Comparison of ENCODE assay signal across 10 mouse cellular contexts in genomic region chr8:119926474-119926873, GRCm38 (mm10). TPM values are rescaled to one million over a fixed set of nuclear protein-coding genes. Genes with fewer than 3 reads are reported as not detected.
DNase-seq lines count a peak whose midpoint lies in the region; ATAC-seq and TF ChIP-seq lines count a peak whose summit lies in the region.
"Had no signal": no experiment of that assay in that cellular context is flagged by ENCODE, and none has a peak within 500 bp of the region (broad histone marks: within the 10 kb centered on the region; RNA-seq: fewer than 3 reads in every experiment).

No protein-coding gene starts in this region.

- no peak for ATAC-seq in hindbrain, postnatal 0 days
- no peak for ATAC-seq in forebrain, embryonic 12.5 days (ENCODE audit: low FRiP score)

- peak; percentile 36 for TF ChIP-seq CTCF in hindbrain, postnatal 0 days (IDR thresholded peaks at IDR 0.05; ENCODE audit: low read depth)
- peak in 2 of 3 experiments; percentile 11 to 53; a peak in 2 of 6 replicates for TF ChIP-seq CTCF in MEL (IDR thresholded peaks at IDR 0.05 in 2 of 3, conservative IDR thresholded peaks at IDR 0.05 in 1 of 3; ENCODE audit: control insufficient read depth in 1 of 3, insufficient read depth in 1 of 3, low read depth in 2 of 3, low read length in 3 of 3, poor library complexity in 1 of 3, severe bottlenecking in 1 of 3)
- TF ChIP-seq CTCF in spleen, adult 2 months (IDR thresholded peaks at IDR 0.05; ENCODE audit: extremely low read depth, insufficient read depth, insufficient read length, insufficient replicate concordance) = peak; percentile 35; the same call in 1 of the 2 replicates

- H3K9me3 ChIP-seq in hindbrain, postnatal 0 days (ENCODE audit: low read length) = no peaks in the 10 kb centered on the region
- no peaks in the 10 kb centered on the region for H3K9me3 ChIP-seq in hindbrain, embryonic 10.5 days
- no peaks in the 10 kb centered on the region for H3K9me3 ChIP-seq in MEL (replicated peaks; ENCODE audit: insufficient read depth, low read length)
- H3K9me3 ChIP-seq in forebrain, embryonic 12.5 days = no peaks in the 10 kb centered on the region
- H3K9me3 ChIP-seq: embryonic facial prominence, embryonic 12.5 days had no signal

- H3K4me3 ChIP-seq in hindbrain, postnatal 0 days (ENCODE audit: low read length) = no peak overlapping the region
- H3K4me3 ChIP-seq in hindbrain, embryonic 10.5 days = no peak overlapping the region
- H3K4me3 ChIP-seq in MEL (ENCODE audit: control insufficient read depth in 1 of 2, insufficient read depth in 1 of 2, low read depth in 2 of 2, low read length in 2 of 2) = no peak overlapping the region
- H3K4me3 ChIP-seq in spleen, adult 2 months (ENCODE audit: extremely low read depth, insufficient read depth, insufficient read length) = no peak overlapping the region
- no peak overlapping the region for H3K4me3 ChIP-seq in forebrain, embryonic 12.5 days (replicated peaks)
- H3K4me3 ChIP-seq: embryonic facial prominence, embryonic 12.5 days had no signal

- no peaks in the 10 kb centered on the region for H3K36me3 ChIP-seq in hindbrain, postnatal 0 days (ENCODE audit: insufficient read depth, low read length)
- peaks cover 28% of the 10 kb centered on the region for H3K36me3 ChIP-seq in hindbrain, embryonic 10.5 days
- peaks cover 11 to 34% of the 10 kb centered on the region in 2 experiments for H3K36me3 ChIP-seq in MEL (ENCODE audit: control insufficient read depth in 1 of 2, insufficient read depth in 2 of 2, low read length in 2 of 2)
- no peaks in the 10 kb centered on the region for H3K36me3 ChIP-seq in spleen, adult 2 months (ENCODE audit: control insufficient read depth, insufficient read depth, low read length)
- no peaks in the 10 kb centered on the region for H3K36me3 ChIP-seq in forebrain, embryonic 12.5 days (replicated peaks)
- H3K36me3 ChIP-seq: embryonic facial prominence, embryonic 12.5 days had no signal

- 85% methylated on average over 2 of the region's 2 CpGs for WGBS in hindbrain, postnatal 0 days
- WGBS in hindbrain, embryonic 10.5 days = 91% methylated on average over 2 of the region's 2 CpGs
- 34% methylated on average over 2 of the region's 2 CpGs for WGBS in spleen, adult 2 months
- 91% methylated on average over 2 of the region's 2 CpGs for WGBS in forebrain, embryonic 12.5 days

- intact Hi-C loops in left cerebral cortex, postnatal 10 days (cut with DNase I) = loop anchor here (10.0 kb wide), 1 partner anchor 142 kb away; no protein-coding TSS in a partner anchor

- DNase-seq in hindbrain, postnatal 0 days (ENCODE audit: low spot score) = no peak
- DNase-seq in hindbrain, embryonic 10.5 days (ENCODE audit: low spot score) = no peak
- peak; percentile 65 for DNase-seq in MEL (ENCODE audit: low read depth, low spot score)
- DNase-seq in kidney, postnatal 36 days = peak; percentile 49 to 52
- DNase-seq in spleen, adult 2 months (ENCODE audit: low read depth in 1 of 2, low spot score in 2 of 2) = peak; percentile 43 to 59
- no peak for DNase-seq in cerebellum, adult 9-11 months
- DNase-seq in left cerebral cortex, postnatal 10 days (ENCODE audit: extremely low spot score in 1 of 2, low spot score in 2 of 2) = no peak

- H3K9ac ChIP-seq in hindbrain, postnatal 0 days (replicated peaks; ENCODE audit: low read length) = no peak overlapping the region
- no peak overlapping the region for H3K9ac ChIP-seq in MEL (ENCODE audit: control insufficient read depth, low read depth, low read length, poor library complexity, severe bottlenecking)
- no peak overlapping the region for H3K9ac ChIP-seq in forebrain, embryonic 12.5 days
- H3K9ac ChIP-seq: embryonic facial prominence, embryonic 12.5 days had no signal

- no peak for TF ChIP-seq EP300 in MEL (IDR thresholded peaks at IDR 0.05; ENCODE audit: low read depth in 1 of 2, low read length in 2 of 2)

- no peak overlapping the region for H3K4me2 ChIP-seq in hindbrain, postnatal 0 days (ENCODE audit: low read depth, low read length)
- no peak overlapping the region for H3K4me2 ChIP-seq in forebrain, embryonic 12.5 days
- H3K4me2 ChIP-seq: embryonic facial prominence, embryonic 12.5 days had no signal

- H3K79me2 ChIP-seq in MEL (ENCODE audit: control insufficient read depth, insufficient read depth, low read length, poor library complexity) = peaks cover 93% of the 10 kb centered on the region

- no peak for TF ChIP-seq POLR2A in MEL (IDR thresholded peaks at IDR 0.05; ENCODE audit: control insufficient read depth in 1 of 2, insufficient read depth in 1 of 2, low read depth in 1 of 2, low read length in 2 of 2, poor library complexity in 1 of 2)
- TF ChIP-seq POLR2A in spleen, adult 2 months (IDR thresholded peaks at IDR 0.05; ENCODE audit: low read depth, low read length) = no peak

- no peaks in the 10 kb centered on the region for H3K27me3 ChIP-seq in hindbrain, postnatal 0 days (ENCODE audit: insufficient read depth, low read length)
- no peaks in the 10 kb centered on the region for H3K27me3 ChIP-seq in hindbrain, embryonic 10.5 days (ENCODE audit: insufficient read depth, poor library complexity, severe bottlenecking)
- H3K27me3 ChIP-seq in MEL (ENCODE audit: control insufficient read depth in 1 of 2, insufficient read depth in 2 of 2, low read length in 2 of 2) = no peaks in the 10 kb centered on the region
- no peaks in the 10 kb centered on the region for H3K27me3 ChIP-seq in spleen, adult 2 months (ENCODE audit: control insufficient read depth, insufficient read depth, low read length)
- no peaks in the 10 kb centered on the region for H3K27me3 ChIP-seq in forebrain, embryonic 12.5 days
- H3K27me3 ChIP-seq: embryonic facial prominence, embryonic 12.5 days had no signal

- TF ChIP-seq RAD21 in MEL (IDR thresholded peaks at IDR 0.05; ENCODE audit: low read depth, low read length) = peak; percentile 48

- H3K4me1 ChIP-seq in hindbrain, postnatal 0 days (ENCODE audit: insufficient read depth, low read length) = peaks cover 10% of the 10 kb centered on the region
- H3K4me1 ChIP-seq in hindbrain, embryonic 10.5 days (replicated peaks) = peaks cover 29% of the 10 kb centered on the region
- H3K4me1 ChIP-seq in MEL (ENCODE audit: control insufficient read depth in 1 of 2, insufficient read depth in 2 of 2, low read length in 2 of 2) = peaks cover 4 to 30% of the 10 kb centered on the region in 2 experiments; a peak in 3 of 4 replicates
- peaks cover 13% of the 10 kb centered on the region; the same call in 1 of the 2 replicates for H3K4me1 ChIP-seq in spleen, adult 2 months (ENCODE audit: control insufficient read depth, insufficient read depth, insufficient read length)
- peaks cover 18% of the 10 kb centered on the region for H3K4me1 ChIP-seq in forebrain, embryonic 12.5 days

- H3K27ac ChIP-seq in hindbrain, postnatal 0 days = no peak overlapping the region
- H3K27ac ChIP-seq in hindbrain, embryonic 10.5 days = no peak overlapping the region
- no peak overlapping the region for H3K27ac ChIP-seq in MEL (ENCODE audit: control insufficient read depth, low read depth, low read length)
- no peak overlapping the region for H3K27ac ChIP-seq in spleen, adult 2 months (ENCODE audit: insufficient read depth, low read length)
- no peak overlapping the region for H3K27ac ChIP-seq in forebrain, embryonic 12.5 days
- H3K27ac ChIP-seq: embryonic facial prominence, embryonic 12.5 days; macrophage had no signal

TF ChIP-seq in MEL, 35 proteins besides CTCF, POLR2A, EP300 and RAD21:
- no peak for TF ChIP-seq MAZ (IDR thresholded peaks at IDR 0.05; ENCODE audit: low read depth, low read length)
- peak; percentile 27; the same call in 1 of the 2 replicates for TF ChIP-seq SMC3 (IDR thresholded peaks at IDR 0.05; ENCODE audit: low read depth, low read length)
- TF ChIP-seq SIN3A (IDR thresholded peaks at IDR 0.05; ENCODE audit: low read length) = peak; percentile 16; the same call in 1 of the 2 replicates
- TF ChIP-seq ZNF384 (IDR thresholded peaks at IDR 0.05; ENCODE audit: low read depth, low read length) = peak; percentile 68; the same call in 1 of the 2 replicates
- TF ChIP-seq TBP (IDR thresholded peaks at IDR 0.05; ENCODE audit: low read depth, low read length) = 0 out of 2 replicates have a peak, but pooled peaks have one; percentile 22

RNA-seq across cellular contexts. Expression of gene Gm20388, which starts 15.8 kb away (rescaled TPM):
- 58.0 and 71.3 TPM in 2 replicates for total RNA-seq in hindbrain, postnatal 0 days (2014; rRNA removed)
- polyA plus RNA-seq in hindbrain, postnatal 0 days (2015; fragmentation: Nextera tagmentation; extraction: Ambion mirVana) = not detected in 2 replicates
- polyA plus RNA-seq in hindbrain, embryonic 10.5 days (2016; fragmentation: Nextera tagmentation; extraction: Ambion mirVana) = 1.7 and 3.2 TPM in 2 replicates
- 8.1 and 11.1 TPM in 2 replicates for total RNA-seq in MEL (2012; rRNA removed)
- 10 to 100 TPM in 1 of 2 experiments, not detected in 1; 17.8 TPM for polyA plus RNA-seq in MEL (2012; ENCODE audit: insufficient read depth in 1 of 2, insufficient read length in 2 of 2, low read depth in 1 of 2, low replicate concordance in 2 of 2, missing spikeins in 1 of 2)
- polyA plus RNA-seq in spleen, adult 2 months (2012; rRNA removed) = 26.1 and 26.4 TPM in 2 replicates
- 1 to 10 TPM; 4.4 to 9.0 TPM for total RNA-seq in left cerebral cortex, postnatal 10 days (2021)
- polyA plus RNA-seq in forebrain, embryonic 12.5 days (2016; fragmentation: Nextera tagmentation; extraction: Ambion mirVana) = 5.6 TPM in 1 of 2 replicates, not detected in the other
- polyA plus RNA-seq: embryonic facial prominence, embryonic 12.5 days had no signal

RNA-seq across cellular contexts. Expression of gene Usp10, which starts 16.3 kb away (rescaled TPM):
- 88.5 and 91.1 TPM in 2 replicates for total RNA-seq in hindbrain, postnatal 0 days (2014; rRNA removed)
- 89.0 and 94.2 TPM in 2 replicates for polyA plus RNA-seq in hindbrain, postnatal 0 days (2015; fragmentation: Nextera tagmentation; extraction: Ambion mirVana)
- 182 and 219 TPM in 2 replicates for polyA plus RNA-seq in hindbrain, embryonic 10.5 days (2016; fragmentation: Nextera tagmentation; extraction: Ambion mirVana)
- 205 and 227 TPM in 2 replicates for total RNA-seq in MEL (2012; rRNA removed)
- polyA plus RNA-seq in MEL (2012; ENCODE audit: insufficient read depth in 1 of 2, insufficient read length in 2 of 2, low read depth in 1 of 2, low replicate concordance in 2 of 2, missing spikeins in 1 of 2) = 100 to 1,000 TPM; 263 to 398 TPM
- polyA plus RNA-seq in spleen, adult 2 months (2012; rRNA removed) = 77.8 and 81.9 TPM in 2 replicates
- 100 to 1,000 TPM in 1 of 2 experiments, 10 to 100 TPM in 1; 94.5 to 114 TPM for total RNA-seq in left cerebral cortex, postnatal 10 days (2021)
- polyA plus RNA-seq in forebrain, embryonic 12.5 days (2016; fragmentation: Nextera tagmentation; extraction: Ambion mirVana) = 167 and 176 TPM in 2 replicates

Comparison
In these comparisons a context has a peak if more than half of its experiments do, and no peak if none do; other contexts are left out.
1. DNase-seq: peak in MEL (single experiment), kidney, postnatal 36 days (2 of 2) and spleen, adult 2 months (2 of 2); none in hindbrain, postnatal 0 days (single experiment), hindbrain, embryonic 10.5 days (single experiment), cerebellum, adult 9-11 months (single experiment) and left cerebral cortex, postnatal 10 days (0 of 2).
2. Peak in every context shown above with its lines, with median percentiles within 50 percentile points of each other: CTCF ChIP-seq.